Mouse (Mus musculus) CD4-positive, CD25-positive, alpha-beta regulatory T cell, adult 4 months (primary cell): ENCODE measurements at regions not wholly inside any gene's neighbourhood (a gene's known extent, or its start where the extent isn't known, plus 50 kb on each side); places are given as distances from the start of the nearest gene placed in this dataset.

Experiments used
- ATAC-seq: one replicate; pipeline ENCODE4 v1.8.0; 2017

- no peak for ATAC-seq
Measured at GRCm38 (mm10) chr3:39375465-39375864, 488.7 kb downstream of the Fat4 start.

DNA sequence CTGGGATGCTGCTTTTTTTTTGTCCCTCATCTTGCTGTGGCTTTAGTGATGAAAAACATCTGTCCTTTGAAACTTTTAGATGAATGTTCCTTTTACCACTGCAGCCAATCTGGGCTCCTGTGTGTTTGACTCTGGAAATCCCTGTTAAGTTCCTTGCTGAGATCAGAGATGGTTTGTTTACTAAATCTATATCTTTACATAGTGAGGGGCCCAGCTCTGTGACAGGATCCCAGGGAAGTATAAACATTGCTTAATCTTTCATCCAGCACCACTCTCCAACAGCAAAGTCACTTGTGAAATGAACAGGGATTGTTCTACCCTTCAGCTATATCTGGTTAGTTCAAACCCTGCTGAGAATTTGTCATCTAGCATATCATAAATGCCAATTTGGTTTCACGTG is 501.8 kb downstream of the Fat4 start:
- no peak for ATAC-seq

DNA sequence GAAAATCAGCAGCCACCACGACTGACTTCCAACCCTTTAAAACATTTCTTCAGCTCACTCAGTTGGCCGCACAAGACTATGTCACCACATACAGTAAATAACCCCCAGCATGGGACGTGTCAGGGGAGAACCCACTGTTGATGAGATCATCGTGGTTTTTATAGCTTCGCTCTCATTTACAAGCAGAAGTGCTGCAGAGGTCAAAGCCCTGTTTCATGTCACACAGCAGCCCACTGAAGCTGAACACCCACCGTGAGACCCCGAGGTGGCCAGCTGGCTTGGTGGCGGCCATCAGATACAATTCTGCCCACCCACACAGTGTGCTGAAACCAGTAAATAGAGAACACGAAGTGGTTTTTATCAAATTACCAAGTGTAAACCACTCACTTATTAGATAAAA is 503.7 kb downstream of the Fat4 start:
- ATAC-seq = no peak

- ATAC-seq = no peak
Measured at GRCm38 (mm10) chr3:39392053-39392452, 505.3 kb downstream of the Fat4 start.

DNA sequence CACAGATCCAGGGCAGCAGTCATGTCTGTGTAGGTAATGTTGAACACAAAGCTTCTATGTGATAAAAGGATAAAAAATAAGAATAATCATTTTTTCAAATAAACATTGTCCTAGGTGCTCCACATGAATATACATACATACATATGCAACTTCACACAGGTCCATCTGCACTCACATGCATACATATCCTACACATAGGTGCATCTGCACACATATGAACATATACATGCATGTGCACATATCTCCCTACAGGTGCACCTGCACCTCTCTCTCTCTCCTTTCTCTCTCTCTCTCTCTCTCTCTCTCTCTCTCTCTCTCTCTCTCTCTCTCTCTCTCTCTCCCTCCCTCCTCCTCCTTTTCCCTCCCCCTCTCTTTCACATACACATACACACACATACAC is 509.9 kb downstream of the Fat4 start:
- ATAC-seq = no peak

- ATAC-seq = no peak
Measured at GRCm38 (mm10) chr3:39397255-39397654, 510.5 kb downstream of the Fat4 start.

GRCm38 (mm10) chr3:39397677-39398076 is 510.9 kb downstream of the Fat4 start:
- no peak for ATAC-seq

- ATAC-seq = no peak
Measured at GRCm38 (mm10) chr3:39424778-39425642, 538.3 kb downstream of the Fat4 start.

- ATAC-seq = no peak
Measured at GRCm38 (mm10) chr3:39425643-39426016, 538.9 kb downstream of the Fat4 start.

GRCm38 (mm10) chr3:39443328-39443727 is 556.6 kb downstream of the Fat4 start:
- ATAC-seq = no peak

- no peak for ATAC-seq
Measured at GRCm38 (mm10) chr3:39455650-39456049, 568.9 kb downstream of the Fat4 start.

DNA sequence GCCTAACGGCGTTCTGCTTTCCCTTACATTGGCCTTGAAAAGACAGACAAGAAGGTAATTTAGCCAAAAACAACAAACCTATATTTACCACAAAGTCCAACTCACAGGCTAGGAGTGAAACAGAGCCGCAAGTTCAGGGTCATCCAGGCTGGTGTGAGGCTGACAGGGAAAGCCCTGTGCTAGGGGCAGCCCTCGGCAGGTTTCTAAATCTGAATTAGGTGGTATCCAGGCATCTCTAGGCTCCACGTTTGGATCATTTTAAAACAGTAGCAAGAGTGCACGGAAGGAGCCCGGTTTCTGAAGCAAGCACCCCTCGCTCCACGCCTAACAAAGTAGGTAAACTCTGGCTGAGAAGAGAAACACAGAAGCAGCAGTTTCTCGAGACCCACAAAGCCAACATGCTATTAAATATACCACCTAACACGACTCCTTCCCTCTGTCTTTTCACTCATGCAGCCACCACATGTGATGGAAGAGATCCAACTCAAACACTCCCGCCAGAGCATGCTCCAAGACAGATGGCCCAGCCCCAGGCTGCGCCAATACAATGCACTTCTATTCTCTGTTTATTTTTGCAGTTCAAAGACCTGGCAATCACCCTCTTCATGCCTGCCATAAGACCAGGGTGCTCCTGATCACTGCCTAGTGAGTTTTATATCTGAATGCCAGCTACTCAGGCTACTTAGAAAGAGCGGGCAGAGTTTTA is 573.6 kb downstream of the Fat4 start:
- no peak for ATAC-seq

DNA sequence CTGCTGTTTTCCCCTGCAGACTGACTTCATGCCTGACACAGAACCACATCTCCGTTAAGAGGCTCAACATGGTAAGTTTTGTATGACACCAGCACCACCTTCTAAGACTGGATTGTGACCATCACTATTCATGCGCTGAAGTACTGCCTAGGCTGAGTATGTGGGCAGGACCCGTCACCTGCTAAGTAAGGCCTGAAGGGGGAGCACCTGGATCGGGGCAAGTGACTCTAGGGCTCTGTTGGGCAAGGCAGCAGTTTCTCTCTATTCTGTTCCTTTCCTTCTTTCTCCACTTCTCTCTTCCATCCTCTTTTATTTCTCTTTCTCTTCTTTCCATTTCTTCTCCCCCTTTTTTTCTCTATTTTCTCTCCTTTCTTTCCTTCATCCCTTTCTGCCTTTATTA is 574.8 kb downstream of the Fat4 start:
- no peak for ATAC-seq

DNA sequence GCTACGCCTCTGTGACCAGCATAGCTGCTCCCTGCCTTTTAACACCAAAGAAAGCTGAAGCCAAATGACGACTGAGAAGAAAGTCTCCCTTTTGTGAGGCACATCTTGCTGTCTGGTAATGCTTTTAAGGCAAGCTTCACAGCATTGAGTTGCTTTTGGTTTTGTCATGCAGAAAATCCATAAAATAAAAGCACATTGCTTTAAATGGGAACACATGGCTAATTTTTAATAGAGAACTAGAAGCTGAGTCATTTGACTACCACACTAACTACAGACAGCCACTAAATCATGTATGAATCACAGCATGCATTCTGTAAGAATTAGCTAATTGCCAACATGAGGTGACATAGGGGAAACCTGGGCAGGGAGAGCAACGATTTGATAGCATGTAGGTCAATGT is 579.1 kb downstream of the Fat4 start:
- no peak for ATAC-seq

- no peak for ATAC-seq
Measured at GRCm38 (mm10) chr3:39489392-39489791, 602.7 kb downstream of the Fat4 start.

- no peak for ATAC-seq
Measured at GRCm38 (mm10) chr3:39494363-39494762, 607.6 kb downstream of the Fat4 start.

- ATAC-seq = no peak
Measured at GRCm38 (mm10) chr3:39528087-39528486, 641.3 kb downstream of the Fat4 start.

- no peak for ATAC-seq
Measured at GRCm38 (mm10) chr3:39537515-39537914, 650.8 kb downstream of the Fat4 start.

DNA sequence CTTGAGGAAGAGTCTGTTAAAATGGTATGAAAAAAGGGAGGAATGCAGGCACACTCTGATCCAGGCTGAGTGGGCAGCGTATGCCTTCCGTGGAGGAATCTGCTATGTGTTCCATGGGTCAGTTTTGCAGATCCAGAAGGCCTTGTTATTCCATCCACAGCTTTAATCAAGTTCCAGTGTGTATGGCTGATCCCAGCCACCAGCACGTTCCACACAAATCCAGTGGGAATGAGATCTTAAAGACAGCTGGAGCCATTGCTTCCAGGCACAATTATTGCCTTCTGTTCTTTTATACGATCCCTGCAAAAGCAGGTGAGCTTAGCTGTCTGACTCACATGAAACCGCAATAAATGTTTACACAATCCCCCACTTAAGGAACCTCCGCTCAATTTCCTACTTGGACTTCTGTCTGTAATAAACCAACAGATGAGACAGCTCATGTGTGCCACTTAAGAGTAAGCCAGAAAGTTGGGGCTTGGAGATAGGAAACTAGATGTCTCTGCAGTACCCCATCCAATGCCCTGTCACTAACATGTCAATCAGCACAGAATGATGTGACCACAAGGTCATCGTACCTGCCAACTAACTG is 653.9 kb downstream of the Fat4 start:
- no peak for ATAC-seq

GRCm38 (mm10) chr3:39559460-39560041 is 672.8 kb downstream of the Fat4 start:
- no peak for ATAC-seq

GRCm38 (mm10) chr3:39560951-39561350 is 674.2 kb downstream of the Fat4 start:
- ATAC-seq = no peak

- no peak for ATAC-seq
Measured at GRCm38 (mm10) chr3:39571444-39572237, 684.9 kb downstream of the Fat4 start.

DNA sequence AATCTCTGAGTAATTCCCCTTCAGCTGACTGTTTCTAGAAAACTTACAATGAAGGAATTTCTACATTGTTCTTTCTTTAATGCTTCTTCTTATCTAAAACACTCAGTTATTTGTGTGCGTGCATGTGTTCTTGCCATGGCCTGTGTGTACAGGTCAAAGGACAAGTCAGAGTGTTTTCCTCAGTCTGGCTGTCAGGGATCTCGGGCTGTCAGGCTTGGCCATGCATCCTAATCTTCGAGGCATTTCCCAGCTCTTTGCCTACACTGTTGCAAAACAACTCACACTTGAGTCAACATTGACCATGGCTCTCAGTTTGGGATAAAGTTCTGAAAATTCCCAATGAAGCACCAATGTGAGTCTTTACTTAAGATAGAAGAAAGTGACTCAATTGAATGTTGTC is 688.5 kb downstream of the Fat4 start:
- no peak for ATAC-seq
